Mouse (Mus musculus): ENCODE results near the gene Akap14. TPM values are rescaled to one million over a fixed set of nuclear protein-coding genes. Genes with fewer than 3 reads are reported as not detected.
"Not testable (repeated sequence)": the region's sequence is repeated elsewhere in the genome, so short reads cannot be mapped to it uniquely, and the experiment has no call there.

Akap14 gene
- polyA plus RNA-seq, 1 experiment: 6.2 TPM

DNA sequence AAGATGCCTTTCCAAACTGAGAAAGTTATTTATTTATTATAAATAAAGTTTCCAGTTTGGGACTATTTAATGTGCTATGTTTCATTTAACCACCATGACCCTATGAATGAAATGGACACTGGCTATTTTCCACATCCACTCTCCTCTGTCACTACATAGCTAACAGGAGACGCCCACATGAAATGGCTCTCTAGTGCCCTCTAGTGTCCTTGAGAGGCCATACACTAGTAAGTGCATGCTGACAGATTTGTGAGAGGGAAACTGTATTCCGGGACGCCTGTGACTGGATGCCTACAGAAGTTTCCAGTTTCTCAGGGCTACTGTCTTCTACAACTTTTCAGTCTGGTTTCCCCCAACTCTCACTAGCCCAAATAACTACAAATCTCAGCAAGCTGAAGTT lies 1.6 kb downstream of the Akap14 start:
- Histone ChIP-seq H3K4me3 (ENCODE audit: control insufficient read depth, low read depth, low read length) (no peak overlapping the region), H3K27ac (ENCODE audit: control insufficient read depth, insufficient read depth, low read depth, low read length) (no peak overlapping the region), H3K36me3 (ENCODE audit: control insufficient read depth, insufficient read depth, low read length) (no peaks in the 10 kb centered on the region), H3K27me3 (ENCODE audit: control insufficient read depth, insufficient read depth, low read length) (no peaks in the 10 kb centered on the region), H3K4me1 (ENCODE audit: control insufficient read depth, insufficient read depth, low read length) (no peaks in the 10 kb centered on the region; the same call in 1 of the 2 replicates)
- TF ChIP-seq CTCF (IDR thresholded peaks at IDR 0.05; ENCODE audit: control insufficient read depth, insufficient read depth, insufficient replicate concordance, low read depth, low read length) (no peak), POLR2A (IDR thresholded peaks at IDR 0.05; ENCODE audit: control insufficient read depth, low read depth, low read length) (no peak)

DNA sequence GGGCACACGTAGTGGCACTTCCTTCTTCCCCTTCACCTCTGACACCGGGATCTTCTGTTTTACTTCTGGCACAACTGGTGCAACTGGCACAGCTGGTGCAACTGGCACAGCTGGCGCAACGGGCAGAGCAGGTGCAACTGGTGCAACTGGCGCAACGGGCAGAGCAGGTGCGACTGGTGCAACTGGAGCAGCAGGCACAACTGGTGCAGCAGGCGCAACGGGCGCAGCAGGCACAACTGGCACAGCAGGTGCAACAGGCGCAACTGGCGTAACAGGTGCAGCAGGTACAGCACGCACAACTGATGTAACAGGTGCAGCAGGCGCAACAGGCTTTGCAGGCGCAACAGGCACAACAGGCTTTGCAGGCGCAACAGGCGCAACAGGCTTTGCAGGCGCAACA lies 5.5 kb downstream of the Akap14 start:
- no peak for TF ChIP-seq CTCF (IDR thresholded peaks at IDR 0.05; ENCODE audit: control insufficient read depth, insufficient read depth, insufficient replicate concordance, low read depth, low read length)
- no peaks in the 10 kb centered on the region for H3K27me3 ChIP-seq (ENCODE audit: control insufficient read depth, insufficient read depth, low read length)
- H3K4me3 ChIP-seq (ENCODE audit: control insufficient read depth, low read depth, low read length): no peak overlapping the region
- no peak overlapping the region for H3K27ac ChIP-seq (ENCODE audit: control insufficient read depth, insufficient read depth, low read depth, low read length)
- no peaks in the 10 kb centered on the region for H3K36me3 ChIP-seq (ENCODE audit: control insufficient read depth, insufficient read depth, low read length)
- no peaks in the 10 kb centered on the region; the same call in 1 of the 2 replicates for H3K4me1 ChIP-seq (ENCODE audit: control insufficient read depth, insufficient read depth, low read length)

GRCm38 (mm10) chrX:37161169-37161568 lies 7.5 kb downstream of the Akap14 start:
- H3K4me3 ChIP-seq (ENCODE audit: control insufficient read depth, low read depth, low read length): no peak overlapping the region
- H3K4me1 ChIP-seq (ENCODE audit: control insufficient read depth, insufficient read depth, low read length): no peaks in the 10 kb centered on the region; the same call in 1 of the 2 replicates
- no peak overlapping the region for H3K27ac ChIP-seq (ENCODE audit: control insufficient read depth, insufficient read depth, low read depth, low read length)
- TF ChIP-seq CTCF (IDR thresholded peaks at IDR 0.05; ENCODE audit: control insufficient read depth, insufficient read depth, insufficient replicate concordance, low read depth, low read length): no peak
- TF ChIP-seq POLR2A (IDR thresholded peaks at IDR 0.05; ENCODE audit: control insufficient read depth, low read depth, low read length): no peak
- H3K27me3 ChIP-seq (ENCODE audit: control insufficient read depth, insufficient read depth, low read length): no peaks in the 10 kb centered on the region
- H3K36me3 ChIP-seq (ENCODE audit: control insufficient read depth, insufficient read depth, low read length): no peaks in the 10 kb centered on the region

- Histone ChIP-seq H3K4me1 (ENCODE audit: control insufficient read depth, insufficient read depth, low read length) (no peaks in the 10 kb centered on the region), H3K36me3 (ENCODE audit: control insufficient read depth, insufficient read depth, low read length) (no peaks in the 10 kb centered on the region), H3K27ac (ENCODE audit: control insufficient read depth, insufficient read depth, low read depth, low read length) (no peak overlapping the region), H3K27me3 (ENCODE audit: control insufficient read depth, insufficient read depth, low read length) (no peaks in the 10 kb centered on the region), H3K4me3 (ENCODE audit: control insufficient read depth, low read depth, low read length) (no peak overlapping the region)
- no peak for TF ChIP-seq CTCF (IDR thresholded peaks at IDR 0.05; ENCODE audit: control insufficient read depth, insufficient read depth, insufficient replicate concordance, low read depth, low read length)
- no peak for TF ChIP-seq POLR2A (IDR thresholded peaks at IDR 0.05; ENCODE audit: control insufficient read depth, low read depth, low read length)
These were observed 10.8 kb downstream of the Akap14 start for GRCm38 (mm10) chrX:37157839-37158238.

DNA sequence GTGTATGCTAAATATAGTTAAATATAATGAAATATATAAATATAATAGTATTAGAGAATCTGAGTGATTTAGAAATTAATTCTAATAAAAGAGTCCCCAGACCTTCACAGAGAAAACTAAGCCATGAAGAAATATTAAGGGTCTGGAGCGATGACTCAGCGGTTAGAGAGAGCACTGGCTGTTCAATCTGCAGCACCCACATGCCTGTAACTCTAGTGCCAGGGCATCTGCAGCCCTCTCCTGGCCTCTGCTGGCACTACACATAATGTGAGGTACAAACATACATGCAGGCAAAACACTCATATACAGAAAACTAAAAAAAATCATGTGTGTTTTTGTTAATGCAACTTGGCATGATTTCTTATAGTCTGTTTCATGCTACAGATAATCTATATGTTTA lies 23.7 kb downstream of the Akap14 start:
- Histone ChIP-seq H3K27ac (ENCODE audit: control insufficient read depth, insufficient read depth, low read depth, low read length) (no peak overlapping the region), H3K4me3 (ENCODE audit: control insufficient read depth, low read depth, low read length) (no peak overlapping the region), H3K27me3 (ENCODE audit: control insufficient read depth, insufficient read depth, low read length) (no peaks in the 10 kb centered on the region), H3K4me1 (ENCODE audit: control insufficient read depth, insufficient read depth, low read length) (no peaks in the 10 kb centered on the region), H3K36me3 (ENCODE audit: control insufficient read depth, insufficient read depth, low read length) (no peaks in the 10 kb centered on the region)
- TF ChIP-seq POLR2A (IDR thresholded peaks at IDR 0.05; ENCODE audit: control insufficient read depth, low read depth, low read length) (no peak), CTCF (IDR thresholded peaks at IDR 0.05; ENCODE audit: control insufficient read depth, insufficient read depth, insufficient replicate concordance, low read depth, low read length) (no peak)

GRCm38 (mm10) chrX:37144498-37144897 lies 24.1 kb downstream of the Akap14 start:
- not testable (repeated sequence) for H3K27me3 ChIP-seq (ENCODE audit: control insufficient read depth, insufficient read depth, low read length); H3K4me3 ChIP-seq (ENCODE audit: control insufficient read depth, low read depth, low read length); H3K27ac ChIP-seq (ENCODE audit: control insufficient read depth, insufficient read depth, low read depth, low read length); H3K4me1 ChIP-seq (ENCODE audit: control insufficient read depth, insufficient read depth, low read length); H3K36me3 ChIP-seq (ENCODE audit: control insufficient read depth, insufficient read depth, low read length)

DNA sequence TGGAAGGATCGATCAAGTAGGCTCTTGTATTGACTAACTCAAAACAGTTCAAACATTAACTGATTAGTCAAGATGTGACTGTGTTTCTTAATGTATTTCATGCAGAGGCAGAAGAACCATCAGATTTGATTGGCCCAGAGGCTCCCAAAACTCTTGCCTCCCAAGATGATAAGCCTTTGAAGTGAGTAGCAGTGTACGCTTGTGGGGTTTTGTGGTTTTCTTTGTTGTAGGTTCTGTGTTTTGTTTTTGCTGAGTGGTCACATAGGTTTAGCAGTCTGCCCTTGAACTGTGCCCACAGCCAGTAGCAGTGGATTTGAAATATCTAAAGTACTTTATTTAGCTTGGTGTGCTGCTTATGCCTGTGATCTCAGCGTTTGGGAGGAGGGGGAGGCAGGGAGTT lies 26.9 kb downstream of the Akap14 start:
- TF ChIP-seq CTCF (IDR thresholded peaks at IDR 0.05; ENCODE audit: control insufficient read depth, insufficient read depth, insufficient replicate concordance, low read depth, low read length): no peak
- TF ChIP-seq POLR2A (IDR thresholded peaks at IDR 0.05; ENCODE audit: control insufficient read depth, low read depth, low read length): no peak
- Histone ChIP-seq H3K4me1 (ENCODE audit: control insufficient read depth, insufficient read depth, low read length) (no peaks in the 10 kb centered on the region), H3K4me3 (ENCODE audit: control insufficient read depth, low read depth, low read length) (no peak overlapping the region), H3K27ac (ENCODE audit: control insufficient read depth, insufficient read depth, low read depth, low read length) (no peak overlapping the region), H3K36me3 (ENCODE audit: control insufficient read depth, insufficient read depth, low read length) (no peaks in the 10 kb centered on the region), H3K27me3 (ENCODE audit: control insufficient read depth, insufficient read depth, low read length) (no peaks in the 10 kb centered on the region)

DNA sequence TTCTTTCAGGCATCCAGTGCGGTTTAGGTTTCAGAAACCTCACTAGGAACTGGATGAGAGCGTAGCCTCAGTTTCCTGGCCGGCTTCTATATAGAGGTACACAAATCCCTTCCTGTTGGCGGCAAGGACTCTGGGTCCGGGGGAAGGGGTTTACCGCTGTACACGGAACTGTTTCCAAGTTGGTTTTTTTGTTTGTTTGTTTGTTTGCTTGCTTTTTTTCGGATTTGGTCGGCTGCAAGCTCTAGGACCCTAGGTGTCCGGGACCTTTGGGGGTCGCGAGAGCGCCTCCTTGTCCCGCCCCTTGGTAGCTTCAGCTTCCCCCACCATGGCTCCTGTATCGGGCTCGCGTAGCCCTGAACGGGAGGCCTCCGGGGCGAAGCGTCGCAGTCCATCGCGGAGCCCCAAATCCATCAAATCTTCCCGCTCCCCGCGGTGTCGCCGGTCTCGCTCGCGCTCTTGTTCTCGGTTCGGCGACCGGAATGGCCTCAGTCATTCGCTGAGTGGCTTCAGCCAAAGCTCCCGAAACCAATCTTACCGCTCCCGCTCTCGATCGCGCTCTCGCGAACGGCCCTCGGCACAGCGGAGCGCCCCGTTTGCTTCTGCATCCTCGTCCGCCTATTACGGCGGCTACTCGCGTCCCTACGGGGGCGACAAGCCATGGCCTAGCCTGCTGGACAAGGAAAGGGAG lies 41.8 kb downstream of the Akap14 start, which contains the start of gene Nkap:
Nkap (plus strand) TSS at position 125 of the 688 bp plus-strand sequence.
- Histone ChIP-seq H3K27ac (ENCODE audit: control insufficient read depth, insufficient read depth, low read depth, low read length) (peak within 1 kb of the TSS; percentile 66; the same call in 1 of the 2 replicates), H3K27me3 (ENCODE audit: control insufficient read depth, insufficient read depth, low read length) (no peaks in the 10 kb centered on the region), H3K4me3 (ENCODE audit: control insufficient read depth, low read depth, low read length) (peak within 1 kb of the TSS; percentile 92), H3K36me3 (ENCODE audit: control insufficient read depth, insufficient read depth, low read length) (no peaks in the 10 kb centered on the region), H3K4me1 (ENCODE audit: control insufficient read depth, insufficient read depth, low read length) (no peaks in the 10 kb centered on the region)
- TF ChIP-seq POLR2A (IDR thresholded peaks at IDR 0.05; ENCODE audit: control insufficient read depth, low read depth, low read length) (no peak), CTCF (IDR thresholded peaks at IDR 0.05; ENCODE audit: control insufficient read depth, insufficient read depth, insufficient replicate concordance, low read depth, low read length) (no peak)
